Mouse (Mus musculus): ENCODE data around the gene Crtam. TPM values are rescaled to one million over a fixed set of nuclear protein-coding genes. Genes with fewer than 3 reads are reported as not detected.

Crtam gene
- polyA plus RNA-seq, 1 experiment from 2014 or later = 0.17 TPM

- Histone ChIP-seq H3K27me3 (ENCODE audit: control insufficient read depth, insufficient read depth, low read length) (no peaks in the 10 kb centered on the region), H3K9ac (ENCODE audit: low read depth, low read length) (no peak overlapping the region), H3K4me1 (replicated peaks; ENCODE audit: control insufficient read depth, insufficient read depth, low read length) (no peaks in the 10 kb centered on the region), H3K9me3 (ENCODE audit: control insufficient read depth, low read length) (no peaks in the 10 kb centered on the region), H3K36me3 (ENCODE audit: control insufficient read depth, insufficient read depth, low read length) (no peaks in the 10 kb centered on the region), H3K4me3 (ENCODE audit: low read depth, low read length) (no peak overlapping the region), H3K4me2 (replicated peaks; ENCODE audit: low read depth, low read length) (no peak overlapping the region), H3K27ac (ENCODE audit: low read depth, low read length) (no peak overlapping the region)
- ATAC-seq (ENCODE audit: low FRiP score) (no peak), DNase-seq (ENCODE audit: low spot score) (peak; percentile 88)
- 14% methylated on average over 3 of the region's 3 CpGs for WGBS
These were observed 40.2 kb upstream of the Crtam start for GRCm38 (mm10) chr9:41044626-41045025.

GRCm38 (mm10) chr9:41043641-41044040, 39.2 kb upstream of the Crtam start:
- Histone ChIP-seq H3K4me2 (replicated peaks; ENCODE audit: low read depth, low read length) (no peak overlapping the region), H3K9ac (ENCODE audit: low read depth, low read length) (no peak overlapping the region), H3K27me3 (ENCODE audit: control insufficient read depth, insufficient read depth, low read length) (no peaks in the 10 kb centered on the region), H3K4me3 (ENCODE audit: low read depth, low read length) (no peak overlapping the region), H3K4me1 (replicated peaks; ENCODE audit: control insufficient read depth, insufficient read depth, low read length) (no peaks in the 10 kb centered on the region), H3K36me3 (ENCODE audit: control insufficient read depth, insufficient read depth, low read length) (no peaks in the 10 kb centered on the region), H3K27ac (ENCODE audit: low read depth, low read length) (no peak overlapping the region), H3K9me3 (ENCODE audit: control insufficient read depth, low read length) (no peaks in the 10 kb centered on the region)
- ATAC-seq (ENCODE audit: low FRiP score) (no peak), DNase-seq (ENCODE audit: low spot score) (no peak)
- WGBS = 93% methylated on average over 5 of the region's 5 CpGs

GRCm38 (mm10) chr9:41041404-41041803, 37.0 kb upstream of the Crtam start:
- 82% methylated on average over 3 of the region's 3 CpGs for WGBS
- no peaks in the 10 kb centered on the region for H3K27me3 ChIP-seq (ENCODE audit: control insufficient read depth, insufficient read depth, low read length)
- H3K4me3 ChIP-seq (ENCODE audit: low read depth, low read length) = no peak overlapping the region
- ATAC-seq (ENCODE audit: low FRiP score) (no peak), DNase-seq (ENCODE audit: low spot score) (no peak)
- no peak overlapping the region for H3K9ac ChIP-seq (ENCODE audit: low read depth, low read length)
- no peak overlapping the region for H3K27ac ChIP-seq (ENCODE audit: low read depth, low read length)
- H3K9me3 ChIP-seq (ENCODE audit: control insufficient read depth, low read length) = no peaks in the 10 kb centered on the region
- no peak overlapping the region for H3K4me2 ChIP-seq (replicated peaks; ENCODE audit: low read depth, low read length)
- H3K4me1 ChIP-seq (replicated peaks; ENCODE audit: control insufficient read depth, insufficient read depth, low read length) = no peaks in the 10 kb centered on the region
- H3K36me3 ChIP-seq (ENCODE audit: control insufficient read depth, insufficient read depth, low read length) = no peaks in the 10 kb centered on the region

DNA sequence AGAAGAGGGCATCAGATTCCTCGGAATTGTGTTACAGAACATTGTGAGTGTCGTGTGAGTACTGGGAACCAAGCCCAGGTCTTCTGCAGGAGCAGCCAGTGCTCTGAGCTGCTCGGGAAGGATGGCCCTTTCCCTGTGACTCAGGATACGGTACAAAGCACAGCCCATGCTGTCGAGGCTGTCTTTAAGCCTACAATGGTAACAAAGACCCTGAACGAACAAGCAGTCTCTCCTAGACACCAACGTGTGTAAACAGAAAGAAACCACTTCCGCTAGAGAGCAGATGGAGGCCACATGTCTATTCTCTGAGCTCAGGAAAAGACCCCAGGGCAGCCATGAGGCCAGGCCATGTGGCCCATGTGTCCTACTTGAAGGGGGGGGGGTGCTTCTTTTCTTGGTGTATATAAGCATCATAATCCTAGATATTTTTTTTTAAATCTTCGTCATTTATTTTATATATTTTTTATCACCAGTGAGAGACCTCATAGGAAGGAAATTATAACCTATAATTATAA, 33.8 kb upstream of the Crtam start:
- no peak overlapping the region for H3K4me2 ChIP-seq (replicated peaks; ENCODE audit: low read depth, low read length)
- no peaks in the 10 kb centered on the region for H3K9me3 ChIP-seq (ENCODE audit: control insufficient read depth, low read length)
- no peak overlapping the region for H3K27ac ChIP-seq (ENCODE audit: low read depth, low read length)
- DNase-seq (ENCODE audit: low spot score) (no peak), ATAC-seq (ENCODE audit: low FRiP score) (no peak)
- H3K27me3 ChIP-seq (ENCODE audit: control insufficient read depth, insufficient read depth, low read length) = no peaks in the 10 kb centered on the region
- 0 out of 2 replicates have a peak, but pooled peaks cover 2% of the 10 kb centered on the region for H3K4me1 ChIP-seq (replicated peaks; ENCODE audit: control insufficient read depth, insufficient read depth, low read length)
- WGBS = 60% methylated on average over 9 of the region's 9 CpGs
- H3K9ac ChIP-seq (ENCODE audit: low read depth, low read length) = no peak overlapping the region
- H3K4me3 ChIP-seq (ENCODE audit: low read depth, low read length) = no peak overlapping the region
- H3K36me3 ChIP-seq (ENCODE audit: control insufficient read depth, insufficient read depth, low read length) = no peaks in the 10 kb centered on the region

DNA sequence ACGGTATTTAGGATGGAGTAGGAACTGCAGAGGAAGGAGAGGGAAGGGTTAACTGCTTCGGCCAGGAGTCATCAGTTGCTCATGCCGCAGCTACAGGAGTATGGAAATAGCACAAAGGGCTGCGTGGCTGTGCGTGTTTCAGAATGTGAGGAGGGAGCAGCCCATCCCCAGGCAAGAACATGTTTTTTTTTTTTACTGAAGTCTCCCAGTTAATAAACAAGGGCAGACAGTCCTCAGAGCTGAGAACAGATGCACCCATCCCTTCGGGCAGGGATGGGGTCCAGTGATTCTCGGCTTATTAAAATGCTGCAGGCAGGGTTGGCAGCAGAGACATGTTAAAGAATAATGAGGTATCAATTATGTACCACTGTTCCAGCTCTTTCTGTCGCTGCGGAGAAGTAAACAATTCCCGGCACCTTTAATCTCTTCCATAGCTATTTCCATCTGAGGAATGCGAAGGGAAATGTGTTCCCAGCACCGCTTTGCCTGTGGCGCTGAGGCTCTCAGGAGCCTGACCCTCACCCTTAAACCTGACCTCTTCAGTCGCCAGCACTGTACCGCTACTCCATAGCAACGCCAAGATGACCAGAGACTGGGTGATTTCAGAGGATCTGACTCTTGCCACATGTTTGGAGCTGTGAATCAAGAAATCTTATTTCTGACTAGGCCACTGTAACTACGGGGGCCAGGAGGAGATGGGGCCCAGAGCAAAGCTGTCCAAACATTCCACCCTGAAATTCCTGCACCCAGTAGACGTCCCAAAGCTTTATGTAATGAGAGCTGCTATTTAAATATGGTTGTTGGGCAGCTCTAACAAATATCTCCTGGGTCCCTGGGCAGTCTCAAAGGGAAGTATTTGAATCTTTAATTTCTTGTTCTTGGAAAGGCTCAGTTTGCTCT, 27.4 kb upstream of the Crtam start:
- Histone ChIP-seq H3K9me3 (ENCODE audit: control insufficient read depth, low read length) (no peaks in the 10 kb centered on the region), H3K4me2 (replicated peaks; ENCODE audit: low read depth, low read length) (no peak overlapping the region), H3K27ac (ENCODE audit: low read depth, low read length) (peak overlapping the region; percentile 34), H3K4me3 (ENCODE audit: low read depth, low read length) (no peak overlapping the region), H3K9ac (ENCODE audit: low read depth, low read length) (no peak overlapping the region), H3K4me1 (replicated peaks; ENCODE audit: control insufficient read depth, insufficient read depth, low read length) (0 out of 2 replicates have a peak, but pooled peaks cover 5% of the 10 kb centered on the region), H3K36me3 (ENCODE audit: control insufficient read depth, insufficient read depth, low read length) (no peaks in the 10 kb centered on the region), H3K27me3 (ENCODE audit: control insufficient read depth, insufficient read depth, low read length) (no peaks in the 10 kb centered on the region)
- peak; percentile 38 for DNase-seq (ENCODE audit: low spot score)
- WGBS = 56% methylated on average over 18 of the region's 18 CpGs
- peak; percentile 33; the same call in 1 of the 2 replicates for ATAC-seq (ENCODE audit: low FRiP score)

DNA sequence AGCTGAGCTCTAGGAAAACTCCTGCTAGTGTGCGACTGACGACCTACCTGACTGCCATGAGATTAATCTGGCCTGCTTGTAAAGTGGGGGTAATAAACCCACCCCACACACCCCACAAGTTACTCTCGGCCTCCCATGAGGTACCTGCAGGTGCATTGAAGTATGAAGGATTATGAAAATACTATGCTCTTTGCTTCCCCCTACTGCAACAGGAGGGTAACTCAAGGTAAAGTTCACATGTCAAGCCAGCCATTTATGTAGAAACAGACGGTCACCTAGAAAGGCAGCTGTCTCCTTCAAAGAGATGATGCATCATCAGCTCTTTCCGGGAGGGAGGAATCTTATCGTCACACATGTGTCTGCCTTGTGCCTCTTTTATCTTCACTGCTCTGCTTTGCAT, 25.4 kb upstream of the Crtam start:
- no peak for DNase-seq (ENCODE audit: low spot score)
- 0 out of 2 replicates have a peak, but pooled peaks cover 5% of the 10 kb centered on the region for H3K4me1 ChIP-seq (replicated peaks; ENCODE audit: control insufficient read depth, insufficient read depth, low read length)
- no peak for ATAC-seq (ENCODE audit: low FRiP score)
- H3K27me3 ChIP-seq (ENCODE audit: control insufficient read depth, insufficient read depth, low read length) = no peaks in the 10 kb centered on the region
- no peaks in the 10 kb centered on the region for H3K9me3 ChIP-seq (ENCODE audit: control insufficient read depth, low read length)
- H3K4me2 ChIP-seq (replicated peaks; ENCODE audit: low read depth, low read length) = no peak overlapping the region
- WGBS = 82% methylated on average over 6 of the region's 6 CpGs
- H3K36me3 ChIP-seq (ENCODE audit: control insufficient read depth, insufficient read depth, low read length) = no peaks in the 10 kb centered on the region
- H3K27ac ChIP-seq (ENCODE audit: low read depth, low read length) = no peak overlapping the region
- H3K4me3 ChIP-seq (ENCODE audit: low read depth, low read length) = no peak overlapping the region
- H3K9ac ChIP-seq (ENCODE audit: low read depth, low read length) = no peak overlapping the region

DNA sequence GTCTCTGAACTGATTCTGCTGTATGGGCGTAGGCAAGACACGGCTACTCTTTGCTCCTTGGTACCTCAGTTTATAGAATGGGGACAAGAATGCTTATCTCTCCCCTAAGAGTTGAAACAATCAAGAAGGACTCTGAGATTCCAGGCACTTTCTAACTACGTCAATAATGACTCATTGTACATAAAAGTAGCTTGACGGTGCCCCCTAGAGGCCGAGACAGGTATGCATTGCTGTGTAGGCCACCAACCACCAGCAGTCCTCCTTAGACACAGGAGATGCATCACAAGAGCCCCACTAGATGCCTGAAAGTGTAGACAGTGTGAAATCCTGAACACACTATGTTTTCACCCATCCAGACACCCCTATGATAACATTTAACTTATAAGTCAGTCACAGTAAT, 24.0 kb upstream of the Crtam start:
- DNase-seq (ENCODE audit: low spot score) = peak; percentile 71

GRCm38 (mm10) chr9:41021690-41022089, 17.3 kb upstream of the Crtam start:
- H3K4me1 ChIP-seq (replicated peaks; ENCODE audit: control insufficient read depth, insufficient read depth, low read length) = no peaks in the 10 kb centered on the region
- no peaks in the 10 kb centered on the region for H3K36me3 ChIP-seq (ENCODE audit: control insufficient read depth, insufficient read depth, low read length)
- DNase-seq (ENCODE audit: low spot score) (no peak), ATAC-seq (ENCODE audit: low FRiP score) (no peak)
- H3K27ac ChIP-seq (ENCODE audit: low read depth, low read length) = no peak overlapping the region
- no peak overlapping the region for H3K4me3 ChIP-seq (ENCODE audit: low read depth, low read length)
- WGBS = 61% methylated on average over 3 of the region's 3 CpGs
- no peak overlapping the region for H3K9ac ChIP-seq (ENCODE audit: low read depth, low read length)
- H3K9me3 ChIP-seq (ENCODE audit: control insufficient read depth, low read length) = no peaks in the 10 kb centered on the region
- no peak overlapping the region for H3K4me2 ChIP-seq (replicated peaks; ENCODE audit: low read depth, low read length)
- H3K27me3 ChIP-seq (ENCODE audit: control insufficient read depth, insufficient read depth, low read length) = no peaks in the 10 kb centered on the region

More for the DNA sequence above, 24.0 kb upstream of the Crtam start:
- H3K27me3 ChIP-seq (ENCODE audit: control insufficient read depth, insufficient read depth, low read length) = no peaks in the 10 kb centered on the region
- no peaks in the 10 kb centered on the region for H3K9me3 ChIP-seq (ENCODE audit: control insufficient read depth, low read length)
- no peak overlapping the region for H3K9ac ChIP-seq (ENCODE audit: low read depth, low read length)
- H3K27ac ChIP-seq (ENCODE audit: low read depth, low read length) = no peak overlapping the region
- ATAC-seq (ENCODE audit: low FRiP score) = no peak
- H3K4me3 ChIP-seq (ENCODE audit: low read depth, low read length) = no peak overlapping the region
- no peaks in the 10 kb centered on the region for H3K36me3 ChIP-seq (ENCODE audit: control insufficient read depth, insufficient read depth, low read length)
- H3K4me1 ChIP-seq (replicated peaks; ENCODE audit: control insufficient read depth, insufficient read depth, low read length) = 0 out of 2 replicates have a peak, but pooled peaks cover 3% of the 10 kb centered on the region
- no peak overlapping the region for H3K4me2 ChIP-seq (replicated peaks; ENCODE audit: low read depth, low read length)
- WGBS = 44% methylated on average over 5 of the region's 5 CpGs

DNA sequence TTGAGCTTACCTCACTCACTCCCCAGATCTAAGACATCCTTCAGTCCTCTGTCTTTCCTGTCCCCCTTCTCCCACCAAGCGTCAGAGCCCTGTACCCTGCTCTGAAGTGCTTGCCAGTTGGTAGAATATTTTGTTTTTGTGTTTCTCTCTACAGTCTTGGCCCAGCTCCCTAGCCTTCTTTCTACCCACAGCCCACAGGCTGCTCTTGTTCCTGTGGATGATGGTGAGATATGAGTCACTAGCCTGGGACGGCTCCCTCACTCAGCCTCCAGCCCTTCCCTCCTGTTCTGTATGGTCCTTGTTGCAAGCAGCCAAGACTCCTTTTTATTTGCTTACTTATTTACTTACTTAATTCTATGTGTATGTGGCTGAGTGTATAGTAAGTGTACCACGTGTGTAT, 16.1 kb upstream of the Crtam start:
- Histone ChIP-seq H3K27ac (ENCODE audit: low read depth, low read length) (no peak overlapping the region), H3K27me3 (ENCODE audit: control insufficient read depth, insufficient read depth, low read length) (no peaks in the 10 kb centered on the region), H3K4me1 (replicated peaks; ENCODE audit: control insufficient read depth, insufficient read depth, low read length) (no peaks in the 10 kb centered on the region), H3K9me3 (ENCODE audit: control insufficient read depth, low read length) (no peaks in the 10 kb centered on the region), H3K36me3 (ENCODE audit: control insufficient read depth, insufficient read depth, low read length) (no peaks in the 10 kb centered on the region), H3K4me3 (ENCODE audit: low read depth, low read length) (no peak overlapping the region), H3K9ac (ENCODE audit: low read depth, low read length) (no peak overlapping the region), H3K4me2 (replicated peaks; ENCODE audit: low read depth, low read length) (no peak overlapping the region)
- 85% methylated on average over 3 of the region's 3 CpGs for WGBS
- DNase-seq (ENCODE audit: low spot score) (no peak), ATAC-seq (ENCODE audit: low FRiP score) (no peak)

All from hindbrain, embryonic 11.5 days (tissue).